Mouse (Mus musculus): ENCODE data around the gene Cuta.
"Not testable (repeated sequence)": the region's sequence is repeated elsewhere in the genome, so short reads cannot be mapped to it uniquely, and the experiment has no call there.

The Cuta gene

GRCm38 (mm10) chr17:26937883-26938695 lies 1.3 kb downstream of the Cuta start:
- peak in 1 of 2 experiments; percentile 65 for DNase-seq (ENCODE audit: inconsistent age in 2 of 2, low spot score in 1 of 2)

GRCm38 (mm10) chr17:26936921-26937695 lies 2.3 kb downstream of the Cuta start:
- DNase-seq (ENCODE audit: inconsistent age in 2 of 2, low spot score in 1 of 2) = peak; percentile 28 to 32

- DNase-seq (ENCODE audit: inconsistent age in 2 of 2, low spot score in 1 of 2) = peak in 1 of 2 experiments; percentile 31
Measured at GRCm38 (mm10) chr17:26936453-26936852, 2.9 kb downstream of the Cuta start.

- DNase-seq (ENCODE audit: inconsistent age in 2 of 2, low spot score in 1 of 2) = peak in 1 of 2 experiments; percentile 31
Measured at GRCm38 (mm10) chr17:26935027-26935426, 4.3 kb downstream of the Cuta start.

- peak in 1 of 2 experiments; percentile 49 for DNase-seq (ENCODE audit: inconsistent age in 2 of 2, low spot score in 1 of 2)
Measured at GRCm38 (mm10) chr17:26933885-26934827, 5.2 kb downstream of the Cuta start.

GRCm38 (mm10) chr17:26933419-26933818 lies 6.0 kb downstream of the Cuta start:
- DNase-seq (ENCODE audit: inconsistent age in 2 of 2, low spot score in 1 of 2) = no peak

- DNase-seq (ENCODE audit: inconsistent age in 2 of 2, low spot score in 1 of 2) = peak; percentile 98 to 100
Measured at GRCm38 (mm10) chr17:26932839-26933398, 6.5 kb downstream of the Cuta start, which contains the start of gene Phf1. Gene Phf1 (plus strand): TSS chr17:26933052.

GRCm38 (mm10) chr17:26931795-26932194 lies 7.6 kb downstream of the Cuta start:
- DNase-seq (ENCODE audit: inconsistent age in 2 of 2, low spot score in 1 of 2) = peak; percentile 67 to 77

GRCm38 (mm10) chr17:26925414-26925813 lies 14.0 kb downstream of the Cuta start:
- DNase-seq (ENCODE audit: inconsistent age in 2 of 2, low spot score in 1 of 2) = not testable (repeated sequence)

GRCm38 (mm10) chr17:26922368-26922767 lies 17.0 kb downstream of the Cuta start:
- not testable (repeated sequence) for DNase-seq (ENCODE audit: inconsistent age in 2 of 2, low spot score in 1 of 2)

- DNase-seq (ENCODE audit: inconsistent age in 2 of 2, low spot score in 1 of 2) = not testable (repeated sequence)
Measured at GRCm38 (mm10) chr17:26919516-26919915, 19.9 kb downstream of the Cuta start.

GRCm38 (mm10) chr17:26918343-26918742 lies 21.0 kb downstream of the Cuta start:
- no peak for DNase-seq (ENCODE audit: inconsistent age in 2 of 2, low spot score in 1 of 2)

- DNase-seq (ENCODE audit: inconsistent age in 2 of 2, low spot score in 1 of 2) = not testable (repeated sequence)
Measured at GRCm38 (mm10) chr17:26917560-26917959, 21.8 kb downstream of the Cuta start.

GRCm38 (mm10) chr17:26916711-26917482 lies 22.5 kb downstream of the Cuta start, which contains the start of gene Kifc5b:
Gene Kifc5b (plus strand): TSS chr17:26917091.
- DNase-seq (ENCODE audit: inconsistent age in 2 of 2, low spot score in 1 of 2) = peak; percentile 100

GRCm38 (mm10) chr17:26915248-26915647 lies 24.1 kb downstream of the Cuta start:
- peak in 1 of 2 experiments; percentile 59 for DNase-seq (ENCODE audit: inconsistent age in 2 of 2, low spot score in 1 of 2)

GRCm38 (mm10) chr17:26907506-26907905 lies 31.9 kb downstream of the Cuta start:
- not testable (repeated sequence) for DNase-seq (ENCODE audit: inconsistent age in 2 of 2, low spot score in 1 of 2)

GRCm38 (mm10) chr17:26904320-26904719 lies 35.0 kb downstream of the Cuta start:
- DNase-seq (ENCODE audit: inconsistent age in 2 of 2, low spot score in 1 of 2) = no peak

- DNase-seq (ENCODE audit: inconsistent age in 2 of 2, low spot score in 1 of 2) = no peak
Measured at GRCm38 (mm10) chr17:26900916-26901315, 38.5 kb downstream of the Cuta start.

GRCm38 (mm10) chr17:26895578-26895977 lies 43.8 kb downstream of the Cuta start:
- DNase-seq (ENCODE audit: inconsistent age in 2 of 2, low spot score in 1 of 2) = peak; percentile 66 to 91
